Mouse (Mus musculus) G1E (cell line): ENCODE data around the gene Morn1. TPM values are rescaled to one million over a fixed set of nuclear protein-coding genes. Genes with fewer than 3 reads are reported as not detected.

ENCODE experiments used
- ATAC-seq: 2 replicates; pipeline ENCODE4 v1.8.0; 2016; ENCODE audit warnings: mild to moderate bottlenecking; ENCODE audit not compliant: insufficient number of reproducible peaks, poor library complexity, low FRiP score, severe bottlenecking; ENCODE audit errors: extremely low read depth
- DNase-seq: peaks from one replicate; pipeline ENCODE4 v3.0.0; 2012; ENCODE audit warnings: low spot score
- H3K27me3 ChIP-seq: 2 replicates; pipeline ENCODE4 v1.6.1; 2012; ENCODE audit warnings: mild to moderate bottlenecking, low read length, inconsistent platforms; ENCODE audit not compliant: insufficient read depth
- H3K36me3 ChIP-seq: replicated peaks from 2 replicates; pipeline ENCODE3; 2012; ENCODE audit warnings: mild to moderate bottlenecking, inconsistent platforms
- H3K4me1 ChIP-seq: 2 replicates; pipeline ENCODE4 v1.6.1; 2012; ENCODE audit warnings: low read depth, low read length, inconsistent platforms, mixed read lengths; ENCODE audit not compliant: insufficient read depth
- H3K4me3 ChIP-seq: 2 replicates; pipeline ENCODE4 v1.5.1; 2012; ENCODE audit warnings: low read depth, mild to moderate bottlenecking, inconsistent platforms, low read length, moderate library complexity, mixed read lengths
- H3K9me3 ChIP-seq: replicated peaks from 2 replicates; pipeline ENCODE4 v1.6.1; 2012; ENCODE audit warnings: inconsistent platforms
- CTCF ChIP-seq: IDR thresholded peaks from 2 replicates; pipeline ENCODE4 v1.5.1; 2012; ENCODE audit warnings: low read depth, low read length, inconsistent platforms, mixed read lengths
- GATA1 ChIP-seq: IDR thresholded peaks from 2 replicates; pipeline ENCODE4 v1.6.1; 2012; ENCODE audit warnings: borderline replicate concordance, low read length, inconsistent platforms, mixed read lengths
- GATA2 ChIP-seq: IDR thresholded peaks from 2 replicates; pipeline ENCODE4 v1.6.1; 2012; ENCODE audit warnings: low read depth, low read length, inconsistent platforms, borderline replicate concordance
- POLR2AphosphoS5 ChIP-seq: IDR thresholded peaks from 2 replicates; pipeline ENCODE4 v1.6.1; 2012; ENCODE audit warnings: low read depth, low read length, inconsistent platforms; ENCODE audit not compliant: insufficient replicate concordance
- TAL1 ChIP-seq: conservative IDR thresholded peaks from 2 replicates; pipeline ENCODE4 v1.6.1; 2012; ENCODE audit warnings: low read depth, low read length, inconsistent platforms, mixed read lengths
- polyA plus RNA-seq: library from polyadenylated mRNA; stranded (reverse); fragments of >175 nt; gene quantifications from 2 replicates; pipeline ENCODE4 v1.2.3, GENCODE M21; 2012
- total RNA-seq, 2 experiments: library from RNA; stranded (forward) in 1 of 2; stranded (reverse) in 1 of 2; fragments of 200-1000 nt in 1 of 2; fragments of >200 nt in 1 of 2; fragmentation: Nextera tagmentation in 1 of 2; gene quantifications; 2 replicates each; pipeline ENCODE4 v1.2.3; 2014 to 2017

Gene Morn1
- total and polyA plus RNA-seq, 3 experiments = 2.3 to 5.3 (median 2.9) TPM

- Histone ChIP-seq H3K4me3 (no peak overlapping the region), H3K27me3 (peaks cover 4% of the 10 kb centered on the region), H3K4me1 (peaks cover 14% of the 10 kb centered on the region), H3K9me3 (no peaks in the 10 kb centered on the region), H3K36me3 (peaks cover 91% of the 10 kb centered on the region)
- DNase-seq = no peak
- TF ChIP-seq GATA1 = no peak
- no peak for TF ChIP-seq POLR2AphosphoS5
- no peak for TF ChIP-seq GATA2
- no peak for ATAC-seq
These were observed 70.4 kb downstream of the Morn1 start for GRCm38 (mm10) chr4:155156734-155157133.

- Histone ChIP-seq H3K36me3 (peaks cover 82% of the 10 kb centered on the region), H3K9me3 (no peaks in the 10 kb centered on the region), H3K4me3 (no peak overlapping the region), H3K27me3 (no peaks in the 10 kb centered on the region; the same call in 1 of the 2 replicates), H3K4me1 (peaks cover 24% of the 10 kb centered on the region)
- ATAC-seq (no peak), DNase-seq (no peak)
- TF ChIP-seq GATA1 (no peak), POLR2AphosphoS5 (no peak), CTCF (no peak), GATA2 (no peak), TAL1 (no peak)
These were observed 71.6 kb downstream of the Morn1 start for GRCm38 (mm10) chr4:155157871-155158542.

DNA sequence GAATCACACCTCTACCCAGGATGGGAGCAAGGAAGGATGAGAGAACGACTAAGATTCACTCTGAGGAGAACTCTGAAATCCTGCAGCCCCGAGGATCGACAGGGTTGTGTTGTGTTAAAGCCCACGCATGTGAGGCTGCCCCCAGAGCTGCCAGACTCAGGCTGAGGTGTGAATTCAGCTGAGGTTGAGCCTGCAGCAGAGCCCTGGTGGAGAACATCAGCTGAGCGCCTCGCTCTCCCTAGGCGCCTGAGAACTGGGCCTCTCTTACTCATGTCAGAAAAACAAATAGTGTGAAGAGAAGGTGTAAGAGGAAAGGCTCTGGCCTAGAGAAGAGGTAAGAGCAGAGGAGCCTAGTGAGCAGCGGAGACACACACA, 72.2 kb downstream of the Morn1 start:
- H3K4me3 ChIP-seq = no peak overlapping the region
- no peaks in the 10 kb centered on the region; the same call in 1 of the 2 replicates for H3K27me3 ChIP-seq
- DNase-seq (no peak), ATAC-seq (no peak)
- H3K4me1 ChIP-seq = peaks cover 29% of the 10 kb centered on the region
- no peak for TF ChIP-seq GATA2
- TF ChIP-seq TAL1 = no peak
- no peak for TF ChIP-seq GATA1
- no peak for TF ChIP-seq POLR2AphosphoS5
- TF ChIP-seq CTCF = no peak
- H3K9me3 ChIP-seq = no peaks in the 10 kb centered on the region
- peaks cover 79% of the 10 kb centered on the region for H3K36me3 ChIP-seq

GRCm38 (mm10) chr4:155162433-155163319, 76.3 kb downstream of the Morn1 start:
- Histone ChIP-seq H3K4me1 (peaks cover 38% of the 10 kb centered on the region), H3K9me3 (peaks cover 7% of the 10 kb centered on the region), H3K4me3 (peak overlapping the region; percentile 6; the same call in 1 of the 2 replicates), H3K27me3 (no peaks in the 10 kb centered on the region), H3K36me3 (peaks cover 66% of the 10 kb centered on the region)
- DNase-seq (peak; percentile 64), ATAC-seq (peak; percentile 73)
- no peak for TF ChIP-seq POLR2AphosphoS5
- no peak for TF ChIP-seq TAL1
- no peak for TF ChIP-seq CTCF
- no peak for TF ChIP-seq GATA2
- TF ChIP-seq GATA1 = no peak

DNA sequence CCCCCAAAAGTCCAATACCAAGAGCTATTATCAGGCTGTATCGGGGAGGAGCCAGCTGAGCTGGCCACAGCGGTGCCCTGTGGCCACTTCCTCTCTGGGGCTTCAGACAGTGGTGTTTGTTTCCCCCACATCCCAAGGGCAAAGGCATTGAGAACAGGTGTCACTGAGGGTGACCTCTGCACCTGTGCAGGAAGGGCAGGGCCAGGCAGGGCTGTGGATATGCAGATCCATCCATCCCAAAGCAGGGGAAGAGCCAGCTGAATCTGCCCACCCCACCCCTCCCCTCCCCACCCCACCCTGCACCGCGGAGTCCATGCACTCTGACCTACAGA, 76.9 kb downstream of the Morn1 start:
- Histone ChIP-seq H3K36me3 (peaks cover 63% of the 10 kb centered on the region), H3K4me1 (peaks cover 43% of the 10 kb centered on the region), H3K27me3 (no peaks in the 10 kb centered on the region), H3K9me3 (peaks cover 7% of the 10 kb centered on the region), H3K4me3 (peak overlapping the region; percentile 6; the same call in 1 of the 2 replicates)
- TF ChIP-seq GATA1 (no peak), TAL1 (no peak), POLR2AphosphoS5 (no peak), CTCF (no peak), GATA2 (no peak)
- DNase-seq (no peak), ATAC-seq (peak; percentile 45; the same call in 1 of the 2 replicates)

DNA sequence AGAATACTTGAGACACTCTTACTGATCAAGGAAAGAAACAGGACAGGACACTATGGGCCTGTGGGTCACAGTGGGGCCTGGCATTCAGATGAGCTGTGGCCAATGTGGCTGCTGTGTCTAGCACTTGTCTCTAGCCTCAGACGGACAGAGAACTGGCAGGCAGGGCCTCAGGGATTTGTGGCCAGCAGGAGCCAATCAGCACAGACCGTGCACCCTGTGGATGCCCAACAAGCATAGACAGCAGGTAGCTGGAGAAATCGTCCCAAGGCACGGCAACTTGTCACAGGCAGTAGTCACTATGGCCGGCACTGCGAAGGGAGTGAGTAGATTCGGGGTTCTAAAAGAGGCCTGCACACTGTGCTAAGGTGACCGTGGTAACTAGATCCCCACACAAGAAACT, 77.3 kb downstream of the Morn1 start:
- no peak for ATAC-seq
- H3K27me3 ChIP-seq = no peaks in the 10 kb centered on the region
- H3K9me3 ChIP-seq = peaks cover 7% of the 10 kb centered on the region
- H3K4me1 ChIP-seq = peaks cover 45% of the 10 kb centered on the region
- H3K4me3 ChIP-seq = no peak overlapping the region; the same call in 1 of the 2 replicates
- peaks cover 59% of the 10 kb centered on the region for H3K36me3 ChIP-seq
- TF ChIP-seq CTCF = no peak
- no peak for TF ChIP-seq GATA1
- no peak for TF ChIP-seq GATA2
- no peak for TF ChIP-seq POLR2AphosphoS5
- TF ChIP-seq TAL1 = no peak
- DNase-seq = no peak
